Mouse (Mus musculus) liver, embryonic 14.5 days (tissue): ENCODE measurements around the gene Polr2f.

Experiments used
- CTCF ChIP-seq: IDR thresholded peaks from 2 replicates; pipeline ENCODE4 v1.5.1; 2016; ENCODE audit warnings: antibody characterized with exemption, low read depth, control low read depth
- EP300 ChIP-seq: IDR thresholded peaks from 2 replicates; pipeline ENCODE4 v1.6.1; 2016; ENCODE audit warnings: antibody characterized with exemption, low read depth

DNA sequence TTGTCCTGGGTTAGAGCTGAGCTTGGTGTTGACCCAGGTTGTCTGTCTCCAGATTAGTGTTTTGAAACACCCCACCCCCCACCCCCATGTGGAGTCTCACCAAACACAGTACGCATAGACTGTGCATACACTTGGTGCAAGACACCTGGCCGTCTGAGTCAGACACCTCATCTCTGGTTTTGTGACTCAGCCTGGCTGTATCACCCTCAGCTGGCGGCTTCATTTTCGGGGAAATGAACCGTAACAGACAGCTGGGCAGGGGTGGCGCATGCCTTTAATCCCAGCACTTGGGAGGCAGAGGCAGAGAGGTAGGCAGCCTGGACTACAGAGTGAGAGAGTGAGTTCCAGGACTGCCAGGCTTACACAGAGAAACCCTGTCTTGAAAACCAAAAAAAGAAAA is 36.1 kb downstream of the Polr2f start:
- TF ChIP-seq CTCF = no peak
- no peak for TF ChIP-seq EP300
